Mouse (Mus musculus) ES-E14 (cell line): ENCODE results near the gene Scrt2.

Source experiments
- CHD2 ChIP-seq: IDR thresholded peaks from 2 replicates; pipeline ENCODE4 v1.6.1; 2014; ENCODE audit warnings: mild to moderate bottlenecking, low read depth, low read length, inconsistent platforms
- HCFC1 ChIP-seq: IDR thresholded peaks from 2 replicates; pipeline ENCODE4 v1.6.1; 2012; ENCODE audit warnings: low read length, inconsistent platforms, borderline replicate concordance; ENCODE audit not compliant: insufficient read depth
- MAFK ChIP-seq: IDR thresholded peaks from 2 replicates; pipeline ENCODE4 v1.6.1; 2014; ENCODE audit warnings: mild to moderate bottlenecking, low read depth, low read length, inconsistent platforms; ENCODE audit not compliant: insufficient read depth

DNA sequence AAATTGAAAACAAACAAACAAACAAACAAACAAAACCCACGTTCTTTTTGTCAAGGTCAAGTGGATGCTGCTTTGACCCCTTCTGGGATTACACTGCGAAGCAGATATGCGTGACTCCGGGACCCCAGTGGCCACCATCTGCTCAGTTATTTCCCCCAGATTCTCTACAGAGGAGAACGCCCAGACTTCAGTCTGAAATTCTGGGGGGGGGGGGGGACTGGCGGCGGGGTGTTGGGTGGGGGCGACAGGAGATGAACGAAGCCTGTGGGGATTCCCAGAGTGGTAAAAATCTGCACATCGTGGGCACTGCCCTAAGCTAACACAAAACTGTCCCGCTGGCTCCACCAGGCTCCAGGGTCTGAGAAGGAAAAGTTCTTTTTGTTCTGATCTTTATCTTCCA, 61.2 kb downstream of the Scrt2 start:
- TF ChIP-seq MAFK = no peak
- TF ChIP-seq HCFC1 = no peak
- TF ChIP-seq CHD2 = no peak
